Mouse (Mus musculus) spleen, adult 2 months (tissue): ENCODE results near the gene Mycbp2.

ENCODE experiments used
- CTCF ChIP-seq: fragments of 200-500 bp; IDR thresholded peaks from 2 replicates; pipeline ENCODE4 v1.5.1; 2011; ENCODE audit warnings: mild to moderate bottlenecking, inconsistent platforms; ENCODE audit not compliant: insufficient read depth, insufficient read length, insufficient replicate concordance; ENCODE audit errors: extremely low read depth
- POLR2A ChIP-seq: fragments of 200-500 bp; IDR thresholded peaks from 2 replicates; pipeline ENCODE4 v1.6.1; 2011; ENCODE audit warnings: low read depth, low read length, inconsistent platforms

DNA sequence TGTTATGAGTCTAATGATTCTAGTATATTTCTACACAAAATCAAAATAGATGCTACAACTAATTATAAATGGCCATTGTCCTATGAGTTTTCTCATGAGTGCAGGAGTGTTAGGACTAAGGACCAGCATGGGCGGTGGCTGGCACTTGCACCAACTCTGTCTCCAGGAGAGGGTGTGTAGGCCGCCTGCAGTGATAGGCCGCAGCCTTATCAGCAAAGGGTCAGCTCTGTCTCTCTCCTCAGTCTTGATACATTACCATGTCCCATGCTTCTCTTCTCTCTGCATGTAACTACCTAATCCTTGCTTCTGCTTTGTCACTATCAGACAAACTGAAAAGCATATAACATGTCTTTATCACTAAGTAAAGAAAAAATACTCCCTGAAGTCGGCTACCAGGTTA lies 69.9 kb downstream of the Mycbp2 start:
- TF ChIP-seq CTCF (no peak), POLR2A (no peak)
